Mouse (Mus musculus): ENCODE results near the gene Stra6. TPM values are rescaled to one million over a fixed set of nuclear protein-coding genes. Genes with fewer than 3 reads are reported as not detected.

Stra6 gene
- total RNA-seq, 2 experiments from 2014 or later, result 0.16 to 0.90 TPM

DNA sequence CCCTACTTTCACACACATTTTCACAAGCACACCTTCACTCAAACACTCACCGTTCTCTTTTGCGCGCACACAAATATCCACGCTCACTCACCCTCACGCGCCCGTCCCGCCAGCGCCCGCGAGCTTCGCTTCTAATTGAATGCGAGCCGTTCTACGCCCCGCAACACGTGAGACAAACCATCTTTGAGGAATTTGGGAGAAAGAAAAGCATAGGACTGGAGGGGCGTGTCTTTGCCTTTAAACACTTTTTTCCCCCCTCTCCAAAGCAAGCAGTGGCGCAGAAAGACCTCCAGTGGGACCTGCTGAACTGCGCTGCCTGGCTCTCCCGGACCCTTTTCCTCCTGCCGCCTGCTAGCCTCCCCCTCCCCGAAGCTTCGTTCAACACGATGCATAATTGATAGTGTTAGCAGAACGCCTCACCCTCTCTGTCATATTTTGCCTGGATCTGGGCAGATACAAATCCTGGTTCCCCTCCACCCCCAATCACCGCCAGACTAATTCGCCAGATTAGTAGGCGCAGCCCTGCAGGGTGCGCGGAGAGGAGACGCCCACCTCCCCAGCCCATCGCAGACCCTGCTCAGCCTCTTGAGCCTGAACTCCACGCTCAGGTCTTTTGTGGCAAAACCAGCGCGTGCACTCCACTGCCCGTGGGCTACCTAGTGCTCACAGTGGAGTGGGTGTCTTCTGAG lies 138.4 kb downstream of the Stra6 start:
- DNase-seq (ENCODE audit: low spot score), result no peak

DNA sequence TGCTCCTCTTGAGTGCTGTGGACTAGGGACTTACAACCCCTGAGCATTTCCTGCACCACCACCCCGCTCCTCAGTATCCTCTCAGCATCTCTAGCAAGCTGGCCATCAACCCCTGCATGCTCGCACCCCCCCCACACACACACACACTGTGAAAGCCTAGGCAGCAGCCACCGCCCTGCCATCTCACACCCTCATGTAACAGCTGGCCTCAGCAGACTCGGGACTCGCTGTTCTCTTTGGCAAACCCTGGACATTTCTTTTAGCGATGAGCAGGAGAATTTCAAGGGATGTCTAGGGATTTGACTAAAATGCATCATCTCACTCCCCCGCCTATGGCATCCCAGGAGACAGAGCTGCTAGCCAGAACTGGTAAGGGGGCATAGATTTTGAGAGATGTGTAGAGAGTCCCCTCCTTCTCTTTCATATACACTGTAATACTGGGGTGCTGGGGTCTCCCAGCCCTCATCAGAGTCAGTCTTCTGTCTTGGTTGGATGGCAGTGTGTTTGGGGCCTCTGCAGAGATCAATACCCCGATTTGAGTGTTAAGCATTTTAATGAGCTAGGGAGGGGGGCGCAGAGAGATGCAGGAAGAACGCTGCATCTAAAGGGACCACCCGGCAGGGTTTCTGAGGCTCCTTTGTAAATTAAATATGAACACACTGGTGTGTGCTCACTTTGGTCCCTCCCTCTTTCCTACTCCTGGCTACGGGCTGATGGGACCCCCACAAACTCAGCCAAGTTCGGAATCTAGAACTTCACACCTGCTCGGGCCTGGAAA lies 139.3 kb downstream of the Stra6 start:
- DNase-seq (ENCODE audit: low spot score), result no peak

Other genes starting within 250 kb of the Stra6 start
- 1 to 10 TPM; 3.7 TPM for gene Arid3b, start 227.0 kb upstream of the Stra6 start, total RNA-seq (2021)
- 10 to 100 TPM; 87.4 to 95.1 TPM for gene Ubl7, start 152.8 kb upstream of the Stra6 start, total RNA-seq (2021)
- gene Sema7a, start 123.7 kb upstream of the Stra6 start, total RNA-seq (2021), result 10 to 100 TPM; 10.6 to 13.0 TPM
- gene Cyp11a1, start 57.4 kb upstream of the Stra6 start, total RNA-seq (2021), result under 1 TPM; 0.24 to 0.34 TPM
- not detected for gene Ccdc33, start 55.0 kb downstream of the Stra6 start, total RNA-seq (2021)
- gene Islr, start 140.5 kb downstream of the Stra6 start, total RNA-seq (2021), result 10 to 100 TPM; 15.6 to 20.8 TPM
- gene Islr2, start 140.5 kb downstream of the Stra6 start, total RNA-seq (2021), result 1 to 10 TPM; 1.6 to 1.9 TPM
- 1 to 10 TPM; 3.2 to 4.7 TPM for gene Pml, start 186.0 kb downstream of the Stra6 start, total RNA-seq (2021)
- 1 to 10 TPM; 6.8 to 7.3 TPM for gene Stoml1, start 189.4 kb downstream of the Stra6 start, total RNA-seq (2021)
- 10 to 100 TPM; 12.3 to 14.1 TPM for gene Loxl1, start 249.4 kb downstream of the Stra6 start, total RNA-seq (2021)